Mouse (Mus musculus): ENCODE results near the gene Gm21969.
A peak's percentile ranks its signal among the peaks of the same experiment; 100 is the strongest.

GRCm38 (mm10) chr4:139669847-139670246, 66.9 kb downstream of the Gm21969 start:
- TF ChIP-seq CTCF (IDR thresholded peaks at IDR 0.05), result peak; percentile 95
- TF ChIP-seq EP300 (IDR thresholded peaks at IDR 0.05), result no peak

Measured in lung, postnatal 0 days (tissue).